Mouse (Mus musculus) stomach, postnatal 0 days (tissue): ENCODE results near the gene Ciz1. TPM values are rescaled to one million over a fixed set of nuclear protein-coding genes. Genes with fewer than 3 reads are reported as not detected.

ENCODE experiments used
- ATAC-seq: fragments of 200-750 bp; cut with Nextera tagmentation; 2 replicates; pipeline ENCODE4 v1.8.0; 2017; ENCODE audit not compliant: low FRiP score, low TSS enrichment
- DNase-seq: peaks from one replicate; pipeline ENCODE4 v3.0.0-alpha.2; 2016; ENCODE audit warnings: low spot score
- H3K27ac ChIP-seq: fragments of 300-500 bp; sonication (generic); replicated peaks from 2 replicates; pipeline ENCODE4 v1.5.1; 2014; ENCODE audit warnings: mild to moderate bottlenecking, control low read depth
- H3K27me3 ChIP-seq: fragments of 300-500 bp; sonication (generic); 2 replicates; pipeline ENCODE4 v1.6.1; 2014; ENCODE audit warnings: low read length; ENCODE audit not compliant: control insufficient read depth, insufficient read depth
- H3K36me3 ChIP-seq: fragments of 300-500 bp; sonication (generic); 2 replicates; pipeline ENCODE4 v1.6.1; 2014; ENCODE audit warnings: low read length, mixed read lengths; ENCODE audit not compliant: control insufficient read depth, insufficient read depth
- H3K4me1 ChIP-seq: fragments of 300-500 bp; sonication (generic); replicated peaks from 2 replicates; pipeline ENCODE4 v1.6.1; 2014; ENCODE audit warnings: antibody characterized with exemption; ENCODE audit not compliant: control insufficient read depth, insufficient read depth
- H3K4me2 ChIP-seq: fragments of 300-500 bp; sonication (generic); replicated peaks from 2 replicates; pipeline ENCODE4 v1.6.1; 2014; ENCODE audit warnings: low read depth, mild to moderate bottlenecking, control low read depth, moderate library complexity
- H3K4me3 ChIP-seq: fragments of 300-500 bp; sonication (generic); 2 replicates; pipeline ENCODE4 v1.5.1; 2014; ENCODE audit warnings: low read depth, low read length, control low read depth
- H3K9ac ChIP-seq: fragments of 300-500 bp; sonication (generic); 2 replicates; pipeline ENCODE4 v1.6.1; 2014; ENCODE audit warnings: mild to moderate bottlenecking, low read length, control low read depth, mixed read lengths
- H3K9me3 ChIP-seq: fragments of 300-500 bp; sonication (generic); 2 replicates; pipeline ENCODE4 v1.6.1; 2016; ENCODE audit warnings: low read length; ENCODE audit not compliant: control insufficient read depth
- CTCF ChIP-seq: IDR thresholded peaks from 2 replicates; pipeline ENCODE4 v1.5.1; 2016; ENCODE audit warnings: antibody characterized with exemption, low read depth, mild to moderate bottlenecking, moderate library complexity
- EP300 ChIP-seq: optimal IDR thresholded peaks from 2 replicates; pipeline ENCODE3; 2016; ENCODE audit warnings: antibody characterized with exemption
- WGBS: fragments of 180-500 bp; shearing (Covaris S2); extraction: QIAGEN DNeasy Blood & Tissue Kit; methylation state at CpG from one replicate; pipeline ENCODE4 v1.1.7; 2014; 5-methylcytosine and 5-hydroxymethylcytosine counted together
- polyA plus RNA-seq: library from polyadenylated mRNA; unstranded; fragments of >200 nt; fragmentation: Nextera tagmentation; extraction: Ambion mirVana; gene quantifications from 2 replicates; pipeline ENCODE4 v1.2.1, GENCODE M21; 2015

Ciz1 gene
- polyA plus RNA-seq, 1 experiment from 2014 or later = 14.0 TPM

- no peaks in the 10 kb centered on the region for H3K27me3 ChIP-seq
- TF ChIP-seq EP300 = no peak
- no peak for TF ChIP-seq CTCF
- 58% methylated on average over 14 of the region's 14 CpGs for WGBS
- DNase-seq (no peak), ATAC-seq (no peak)
- H3K36me3 ChIP-seq = no peaks in the 10 kb centered on the region
- H3K27ac ChIP-seq = peak overlapping the region; percentile 93
- H3K4me3 ChIP-seq = peak overlapping the region; percentile 41
- H3K4me2 ChIP-seq = peak overlapping the region; percentile 62
- H3K9ac ChIP-seq = peak overlapping the region; percentile 68
- H3K4me1 ChIP-seq = 0 out of 2 replicates have a peak, but pooled peaks cover 3% of the 10 kb centered on the region
- H3K9me3 ChIP-seq = no peaks in the 10 kb centered on the region
Measured at GRCm38 (mm10) chr2:32318709-32319585, 33.2 kb upstream of the Ciz1 start.

GRCm38 (mm10) chr2:32319586-32320580 lies 32.2 kb upstream of the Ciz1 start:
- TF ChIP-seq EP300 = no peak
- no peak for TF ChIP-seq CTCF
- ATAC-seq (peak; percentile 27), DNase-seq (no peak)
- peak overlapping the region; percentile 62; the same call in 1 of the 2 replicates for H3K4me2 ChIP-seq
- peak overlapping the region; percentile 93 for H3K27ac ChIP-seq
- H3K27me3 ChIP-seq = no peaks in the 10 kb centered on the region
- 30% methylated on average over 9 of the region's 9 CpGs for WGBS
- no peaks in the 10 kb centered on the region for H3K9me3 ChIP-seq
- H3K36me3 ChIP-seq = no peaks in the 10 kb centered on the region
- H3K9ac ChIP-seq = no peak overlapping the region
- H3K4me3 ChIP-seq = no peak overlapping the region
- 0 out of 2 replicates have a peak, but pooled peaks cover 3% of the 10 kb centered on the region for H3K4me1 ChIP-seq

- Histone ChIP-seq H3K9me3 (no peaks in the 10 kb centered on the region), H3K4me3 (no peak overlapping the region), H3K36me3 (no peaks in the 10 kb centered on the region), H3K27ac (peak overlapping the region; percentile 93; the same call in 1 of the 2 replicates), H3K4me1 (0 out of 2 replicates have a peak, but pooled peaks cover 3% of the 10 kb centered on the region), H3K4me2 (no peak overlapping the region), H3K27me3 (no peaks in the 10 kb centered on the region), H3K9ac (no peak overlapping the region)
- no peak for DNase-seq
- 63% methylated on average over 11 of the region's 11 CpGs for WGBS
- ATAC-seq = no peak
- TF ChIP-seq CTCF (no peak), EP300 (no peak)
Measured at GRCm38 (mm10) chr2:32320721-32321120, 31.4 kb upstream of the Ciz1 start.

GRCm38 (mm10) chr2:32321591-32322298 lies 30.4 kb upstream of the Ciz1 start:
- DNase-seq (peak; percentile 41), ATAC-seq (no peak; the same call in 1 of the 2 replicates)
- Histone ChIP-seq H3K4me2 (no peak overlapping the region), H3K4me3 (no peak overlapping the region), H3K4me1 (0 out of 2 replicates have a peak, but pooled peaks cover 3% of the 10 kb centered on the region), H3K27ac (no peak overlapping the region), H3K9me3 (no peaks in the 10 kb centered on the region), H3K9ac (no peak overlapping the region), H3K36me3 (no peaks in the 10 kb centered on the region), H3K27me3 (no peaks in the 10 kb centered on the region)
- TF ChIP-seq EP300 = no peak
- 63% methylated on average over 9 of the region's 9 CpGs for WGBS
